Mouse (Mus musculus) forebrain, postnatal 0 days (tissue): ENCODE measurements around the gene Plekhm2. TPM values are rescaled to one million over a fixed set of nuclear protein-coding genes. Genes with fewer than 3 reads are reported as not detected.

Source experiments
- ATAC-seq: fragments of 200-750 bp; cut with Nextera tagmentation; 2 replicates; pipeline ENCODE4 v1.8.0; 2017; ENCODE audit warnings: mild to moderate bottlenecking, moderate library complexity
- DNase-seq: peaks from one replicate; pipeline ENCODE4 v3.0.0-alpha.2; 2015
- H3K27ac ChIP-seq: fragments of 300-500 bp; sonication (generic); 2 replicates; pipeline ENCODE4 v1.5.1; 2014; ENCODE audit warnings: low read depth, mild to moderate bottlenecking, antibody characterized with exemption, low read length, moderate library complexity, mixed read lengths
- H3K27me3 ChIP-seq: fragments of 300-500 bp; sonication (generic); 2 replicates; pipeline ENCODE4 v1.6.1; 2014; ENCODE audit warnings: mild to moderate bottlenecking, low read length, mixed read lengths; ENCODE audit not compliant: insufficient read depth
- H3K36me3 ChIP-seq: fragments of 300-500 bp; sonication (generic); 2 replicates; pipeline ENCODE4 v1.6.1; 2014; ENCODE audit warnings: mild to moderate bottlenecking, moderate library complexity; ENCODE audit not compliant: insufficient read depth
- H3K4me1 ChIP-seq: fragments of 300-500 bp; sonication (generic); 2 replicates; pipeline ENCODE4 v1.6.1; 2014; ENCODE audit warnings: antibody characterized with exemption; ENCODE audit not compliant: insufficient read depth
- H3K4me2 ChIP-seq: fragments of 300-500 bp; sonication (generic); 2 replicates; pipeline ENCODE4 v1.6.1; 2014; ENCODE audit warnings: low read depth, mild to moderate bottlenecking, moderate library complexity
- H3K4me3 ChIP-seq: fragments of 300-500 bp; sonication (generic); 2 replicates; pipeline ENCODE4 v1.5.1; 2014; ENCODE audit warnings: low read depth, low read length, mixed read lengths
- H3K9ac ChIP-seq: fragments of 300-500 bp; sonication (generic); 2 replicates; pipeline ENCODE4 v1.6.1; 2014; ENCODE audit warnings: mild to moderate bottlenecking
- H3K9me3 ChIP-seq: fragments of 300-500 bp; sonication (generic); 2 replicates; pipeline ENCODE4 v1.6.1; 2016; ENCODE audit warnings: low read length
- CTCF ChIP-seq: sonication (generic); IDR thresholded peaks from 2 replicates; pipeline ENCODE4 v1.5.1; 2016; ENCODE audit warnings: antibody characterized with exemption, control low read depth, low read depth
- WGBS: fragments of 180-500 bp; shearing (Covaris S2); extraction: QIAGEN DNeasy Blood & Tissue Kit; methylation state at CpG from one replicate; pipeline ENCODE4 v1.1.7; 2014; 5-methylcytosine and 5-hydroxymethylcytosine counted together
- polyA plus RNA-seq: library from polyadenylated mRNA; unstranded; fragments of >200 nt; fragmentation: Nextera tagmentation; extraction: Ambion mirVana; gene quantifications from 2 replicates; pipeline ENCODE4 v1.2.1, GENCODE M21; 2015
- total RNA-seq: library from RNA; depleted of rRNA; stranded (reverse); fragments of >200 nt; gene quantifications from 2 replicates; pipeline ENCODE4 v1.2.3, GENCODE M21; 2014

Plekhm2 gene
- total and polyA plus RNA-seq, 2 experiments from 2014 or later: 5.6 to 33.7 TPM

- Histone ChIP-seq H3K4me1 (no peaks in the 10 kb centered on the region), H3K27ac (no peak overlapping the region), H3K4me2 (no peak overlapping the region), H3K27me3 (no peaks in the 10 kb centered on the region), H3K4me3 (no peak overlapping the region), H3K9ac (no peak overlapping the region), H3K9me3 (no peaks in the 10 kb centered on the region), H3K36me3 (no peaks in the 10 kb centered on the region)
- WGBS: 86% methylated on average over 9 of the region's 9 CpGs
- TF ChIP-seq CTCF: no peak
- no peak for DNase-seq
- ATAC-seq: no peak
Measured at GRCm38 (mm10) chr4:141619299-141619883, 45.3 kb downstream of the Plekhm2 start.

GRCm38 (mm10) chr4:141618565-141619243, 46.0 kb downstream of the Plekhm2 start, which contains the start of gene Tmem82:
Gene Tmem82 (minus strand): TSS chr4:141618633.
- no peak within 1 kb of the TSS for H3K27ac ChIP-seq
- no peaks in the 10 kb centered on the region for H3K36me3 ChIP-seq
- no peak within 1 kb of the TSS for H3K4me3 ChIP-seq
- H3K9me3 ChIP-seq: no peaks in the 10 kb centered on the region
- WGBS: 26% methylated on average over 19 of the region's 20 CpGs
- DNase-seq: peak; percentile 50
- H3K9ac ChIP-seq: no peak within 1 kb of the TSS
- TF ChIP-seq CTCF: peak; percentile 67
- ATAC-seq: peak; percentile 30; the same call in 1 of the 2 replicates
- no peaks in the 10 kb centered on the region for H3K4me1 ChIP-seq
- H3K4me2 ChIP-seq: peak within 1 kb of the TSS; percentile 23
- no peaks in the 10 kb centered on the region for H3K27me3 ChIP-seq

GRCm38 (mm10) chr4:141617863-141618564, 46.7 kb downstream of the Plekhm2 start:
- no peaks in the 10 kb centered on the region for H3K27me3 ChIP-seq
- no peaks in the 10 kb centered on the region for H3K9me3 ChIP-seq
- no peaks in the 10 kb centered on the region for H3K36me3 ChIP-seq
- 16% methylated on average over 22 of the region's 22 CpGs for WGBS
- H3K9ac ChIP-seq: no peak overlapping the region
- H3K27ac ChIP-seq: no peak overlapping the region
- no peaks in the 10 kb centered on the region for H3K4me1 ChIP-seq
- peak overlapping the region; percentile 23 for H3K4me2 ChIP-seq
- no peak; the same call in 1 of the 2 replicates for ATAC-seq
- TF ChIP-seq CTCF: no peak
- H3K4me3 ChIP-seq: no peak overlapping the region
- peak; percentile 19 for DNase-seq

- Histone ChIP-seq H3K27ac (no peak overlapping the region), H3K9me3 (no peaks in the 10 kb centered on the region), H3K4me1 (no peaks in the 10 kb centered on the region), H3K9ac (no peak overlapping the region), H3K4me3 (no peak overlapping the region), H3K4me2 (peak overlapping the region; percentile 23), H3K27me3 (no peaks in the 10 kb centered on the region), H3K36me3 (no peaks in the 10 kb centered on the region)
- peak; percentile 50 for TF ChIP-seq CTCF
- DNase-seq (peak; percentile 54), ATAC-seq (no peak; the same call in none of the 2 replicates)
- WGBS: 7% methylated on average over 20 of the region's 20 CpGs
Measured at GRCm38 (mm10) chr4:141617299-141617698, 47.4 kb downstream of the Plekhm2 start.

GRCm38 (mm10) chr4:141616811-141617210, 47.9 kb downstream of the Plekhm2 start:
- 81% methylated on average over 6 of the region's 6 CpGs for WGBS
- H3K27ac ChIP-seq: no peak overlapping the region
- DNase-seq: no peak
- no peak overlapping the region for H3K9ac ChIP-seq
- no peaks in the 10 kb centered on the region for H3K36me3 ChIP-seq
- no peak overlapping the region for H3K4me3 ChIP-seq
- no peaks in the 10 kb centered on the region for H3K27me3 ChIP-seq
- H3K9me3 ChIP-seq: no peaks in the 10 kb centered on the region
- no peak for ATAC-seq
- TF ChIP-seq CTCF: no peak
- H3K4me2 ChIP-seq: no peak overlapping the region
- no peaks in the 10 kb centered on the region for H3K4me1 ChIP-seq

- Histone ChIP-seq H3K27me3 (no peaks in the 10 kb centered on the region), H3K36me3 (no peaks in the 10 kb centered on the region), H3K9ac (no peak overlapping the region), H3K4me2 (no peak overlapping the region), H3K4me3 (no peak overlapping the region), H3K27ac (no peak overlapping the region), H3K9me3 (no peaks in the 10 kb centered on the region), H3K4me1 (no peaks in the 10 kb centered on the region)
- ATAC-seq (no peak), DNase-seq (no peak)
- no peak for TF ChIP-seq CTCF
- WGBS: 86% methylated on average over 14 of the region's 14 CpGs
Measured at GRCm38 (mm10) chr4:141614946-141615345, 49.8 kb downstream of the Plekhm2 start.

GRCm38 (mm10) chr4:141609538-141609937, 55.2 kb downstream of the Plekhm2 start:
- 76% methylated on average over 6 of the region's 6 CpGs for WGBS
- DNase-seq: no peak
- no peak for TF ChIP-seq CTCF
- Histone ChIP-seq H3K4me3 (no peak overlapping the region), H3K27me3 (no peaks in the 10 kb centered on the region), H3K9me3 (no peaks in the 10 kb centered on the region), H3K27ac (no peak overlapping the region), H3K4me1 (no peaks in the 10 kb centered on the region), H3K9ac (no peak overlapping the region), H3K36me3 (no peaks in the 10 kb centered on the region), H3K4me2 (no peak overlapping the region)
- ATAC-seq: no peak
